Mouse (Mus musculus) layer of hippocampus, postnatal 10 days (tissue): ENCODE measurements at regions not wholly inside any gene's neighbourhood (a gene's known extent, or its start where the extent isn't known, plus 50 kb on each side); places are given as distances from the start of the nearest gene placed in this dataset.

Experiments used
- microRNA-seq, 2 experiments: library from miRNA; unstranded; fragments of <30 nt; microRNA quantifications; one replicate each; pipeline ENCODE4 v1.2.0; 2021

Small RNAs in the stretch of these regions (microRNA-seq; reads per million reads assigned to microRNA genes)
- 0 to 0.98 reads per million in 2 experiments for gene Mir124a-2
